Mouse (Mus musculus) embryo, embryonic 11 days (tissue): ENCODE measurements at regions not wholly inside any gene's neighbourhood (a gene's known extent, or its start where the extent isn't known, plus 50 kb on each side); places are given as distances from the start of the nearest gene placed in this dataset.
"Not testable (repeated sequence)": the region's sequence is repeated elsewhere in the genome, so short reads cannot be mapped to it uniquely, and the experiment has no call there.

Experiments
- DNase-seq: peaks from one replicate; pipeline ENCODE4 v3.0.0-alpha.2; 2015

DNA sequence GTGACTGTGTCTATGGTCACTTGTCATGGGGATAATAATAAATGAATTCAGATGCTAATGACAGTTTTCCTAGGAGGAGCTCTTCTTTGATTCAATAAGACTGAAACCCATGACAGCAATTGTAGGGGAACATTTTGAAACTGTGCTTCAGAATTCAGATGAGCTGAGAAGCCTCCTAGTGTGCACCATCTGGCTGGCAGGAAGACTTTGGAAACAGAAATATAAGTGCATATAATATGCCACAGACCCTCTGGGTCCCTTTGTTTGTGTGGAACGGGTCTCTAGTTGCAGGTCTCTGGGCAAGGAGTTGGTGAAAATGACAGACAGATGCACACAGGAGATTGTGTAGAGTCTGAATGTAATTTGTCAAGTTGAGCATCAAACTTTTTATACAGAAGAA lies 1043.3 kb upstream of the Cntnap5a start:
- no peak for DNase-seq

- not testable (repeated sequence) for DNase-seq
Observed at GRCm38 (mm10) chr1:114641854-114642253, 1042.7 kb upstream of the Cntnap5a start.

DNA sequence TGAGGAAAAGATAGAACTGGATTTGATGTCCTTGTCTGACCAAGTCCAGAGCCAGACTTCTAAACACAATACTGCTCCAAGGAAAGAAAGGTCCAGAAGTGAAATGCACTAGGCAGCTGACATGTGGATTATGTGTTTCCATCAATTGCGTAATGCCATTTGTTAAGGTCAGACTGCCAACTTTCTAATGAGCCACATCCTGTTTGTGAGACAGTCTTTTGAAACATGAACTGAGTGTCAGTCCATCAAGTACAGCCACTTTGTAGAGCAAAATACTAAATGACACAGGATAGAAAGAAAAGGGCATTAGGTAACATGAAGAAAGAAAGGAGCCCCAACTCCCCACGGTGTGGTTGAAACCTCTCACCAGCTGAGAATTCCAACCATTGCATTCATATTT lies 1010.6 kb upstream of the Cntnap5a start:
- peak; percentile 12 for DNase-seq

DNA sequence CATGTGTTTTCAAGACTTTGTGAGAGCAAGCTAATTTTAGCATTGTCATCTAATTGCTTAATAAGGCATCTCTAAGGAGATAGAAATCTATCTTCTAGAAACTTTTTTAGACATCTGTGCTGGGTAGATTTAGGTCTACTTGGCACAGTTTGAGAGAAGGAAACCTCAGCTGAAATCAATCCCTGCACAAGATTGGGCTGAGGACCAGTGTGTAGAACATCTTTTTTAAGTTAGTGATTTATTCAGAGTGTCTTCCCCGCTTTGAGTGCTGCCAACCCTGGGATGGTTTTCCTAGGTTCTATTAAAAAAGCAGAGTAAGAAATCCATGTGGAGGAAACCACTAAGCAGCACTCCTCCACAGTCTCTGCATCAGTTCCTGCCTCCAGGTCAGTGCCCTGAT lies 1003.3 kb upstream of the Cntnap5a start:
- no peak for DNase-seq

DNA sequence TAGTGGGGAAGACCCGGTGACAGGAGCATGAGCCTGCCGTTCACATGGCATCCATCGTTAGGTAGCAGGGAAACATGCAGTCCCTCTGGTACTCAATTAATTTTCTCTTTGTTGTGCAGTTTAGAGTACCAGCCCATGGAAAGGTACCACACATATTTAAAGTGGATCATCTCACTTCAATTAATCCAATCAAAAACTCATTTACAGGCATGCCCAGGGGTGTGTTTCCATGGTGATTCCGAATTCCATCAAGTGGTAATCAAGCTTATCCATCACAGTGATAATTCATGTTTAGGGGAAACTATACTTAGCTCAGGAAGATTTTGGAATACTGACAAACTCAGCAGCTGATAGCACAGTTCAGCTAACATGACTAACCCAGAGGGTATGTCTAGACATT lies 963.4 kb upstream of the Cntnap5a start:
- DNase-seq, result no peak

DNA sequence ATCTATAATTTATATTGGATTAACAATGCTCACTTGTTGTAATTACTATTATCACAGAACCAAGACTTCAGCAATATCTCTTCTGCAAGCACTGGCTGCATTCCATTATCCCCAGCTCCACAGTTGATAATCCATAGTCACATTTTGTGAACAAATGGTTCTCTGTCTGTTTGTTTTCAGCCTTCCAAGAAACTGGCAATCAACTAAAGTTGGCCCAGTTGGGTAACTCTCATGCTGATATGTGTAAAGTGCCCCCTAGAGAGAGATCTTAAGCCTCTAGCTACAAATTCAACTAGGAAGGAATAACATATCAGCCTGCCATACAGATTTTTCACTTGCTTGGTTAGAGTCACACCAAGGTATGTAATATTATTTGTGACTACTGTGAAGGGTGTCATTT lies 955.4 kb upstream of the Cntnap5a start:
- DNase-seq, result no peak
